Mouse (Mus musculus) heart, postnatal 0 days (tissue): ENCODE measurements around the gene Gm21992.

Experiments
- CTCF ChIP-seq: IDR thresholded peaks from 2 replicates; pipeline ENCODE4 v1.5.1; 2016; ENCODE audit warnings: antibody characterized with exemption, control low read depth, low read depth
- EP300 ChIP-seq: IDR thresholded peaks from 2 replicates; pipeline ENCODE4 v1.6.1; 2016; ENCODE audit warnings: antibody characterized with exemption, low read depth

GRCm38 (mm10) chr19:4745681-4746080 is 65.7 kb downstream of the Gm21992 start:
- no peak for TF ChIP-seq EP300
- no peak for TF ChIP-seq CTCF
